Mouse (Mus musculus): ENCODE measurements around the gene Vps37d.

DNA sequence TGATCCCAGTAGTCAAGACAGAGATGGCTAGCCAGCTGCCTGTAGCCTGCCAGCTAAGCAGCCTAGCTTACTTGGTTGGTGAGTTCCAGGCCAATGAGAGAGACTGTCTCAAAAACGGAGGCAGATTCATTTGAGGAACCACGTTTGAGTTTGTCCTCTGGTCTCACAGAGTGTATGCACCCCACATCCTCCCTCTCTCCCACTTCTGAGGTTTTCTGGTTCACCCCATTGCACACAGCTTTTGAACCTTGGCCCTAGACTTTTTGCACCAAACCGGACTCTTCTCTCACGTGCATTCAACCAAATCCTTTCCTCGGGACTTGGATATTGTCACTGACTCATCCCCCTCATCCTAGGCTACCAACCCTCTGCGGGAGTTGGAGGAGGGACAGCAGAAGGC is 31.9 kb upstream of the Vps37d start:
- no peak for TF ChIP-seq POLR2A (IDR thresholded peaks at IDR 0.05; ENCODE audit: low read depth, low read length)
- TF ChIP-seq CTCF (conservative IDR thresholded peaks at IDR 0.05; ENCODE audit: insufficient read depth, insufficient read length, low read depth, low read length): no peak

Data from kidney, adult 2 months (tissue).